Mouse (Mus musculus): ENCODE data around the gene Aloxe3. TPM values are rescaled to one million over a fixed set of nuclear protein-coding genes. Genes with fewer than 3 reads are reported as not detected.
A peak's percentile ranks its signal among the peaks of the same experiment; 100 is the strongest.

The Aloxe3 gene
- total and polyA plus RNA-seq, 3 experiments = 0.13 TPM; not detected in 2

DNA sequence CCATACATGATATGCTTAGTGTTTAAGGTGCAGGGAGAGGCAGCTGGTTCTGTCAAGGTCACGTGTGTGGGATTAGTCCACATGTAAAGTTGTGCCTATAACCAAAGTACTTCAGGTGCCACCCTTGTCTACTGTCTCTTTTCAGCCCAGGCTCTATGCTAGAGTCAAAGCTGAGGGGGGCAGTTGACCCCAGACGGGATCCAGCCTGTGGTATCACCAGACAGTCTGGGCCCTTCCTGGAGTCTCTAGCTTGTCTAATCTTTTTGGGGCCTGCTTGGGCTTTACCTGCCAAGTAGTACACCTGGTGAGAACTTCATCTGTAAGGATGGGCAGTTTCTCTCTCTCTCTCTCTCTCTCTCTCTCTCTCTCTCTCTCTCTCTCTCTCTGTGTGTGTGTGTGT, 38.1 kb upstream of the Aloxe3 start:
- Histone ChIP-seq H3K4me1 (ENCODE audit: control insufficient read depth in 1 of 2, insufficient read depth in 2 of 2, low read length in 2 of 2) (peaks cover 3 to 16% of the 10 kb centered on the region in 2 experiments; a peak in 3 of 4 replicates), H3K79me2 (ENCODE audit: control insufficient read depth, insufficient read depth, low read length, poor library complexity) (peaks cover 17% of the 10 kb centered on the region), H3K4me3 (ENCODE audit: control insufficient read depth in 1 of 2, insufficient read depth in 1 of 2, low read depth in 2 of 2, low read length in 2 of 2) (no peak overlapping the region), H3K9ac (ENCODE audit: control insufficient read depth, low read depth, low read length, poor library complexity, severe bottlenecking) (no peak overlapping the region), H3K36me3 (ENCODE audit: control insufficient read depth in 1 of 2, insufficient read depth in 2 of 2, low read length in 2 of 2) (peaks cover 5 to 6% of the 10 kb centered on the region in 2 experiments; a peak in 3 of 4 replicates), H3K27ac (ENCODE audit: control insufficient read depth, low read depth, low read length) (no peak overlapping the region), H3K9me3 (replicated peaks; ENCODE audit: insufficient read depth, low read length) (no peaks in the 10 kb centered on the region), H3K27me3 (ENCODE audit: control insufficient read depth in 1 of 2, insufficient read depth in 2 of 2, low read length in 2 of 2) (no peaks in the 10 kb centered on the region; a peak in 2 of 4 replicates)
- TF ChIP-seq CTCF (IDR thresholded peaks at IDR 0.05 in 2 of 3, conservative IDR thresholded peaks at IDR 0.05 in 1 of 3; ENCODE audit: control insufficient read depth in 1 of 3, insufficient read depth in 1 of 3, low read depth in 2 of 3, low read length in 3 of 3, poor library complexity in 1 of 3, severe bottlenecking in 1 of 3) (no peak), EP300 (IDR thresholded peaks at IDR 0.05; ENCODE audit: low read depth in 1 of 2, low read length in 2 of 2) (no peak), KAT2A (conservative IDR thresholded peaks at IDR 0.05; ENCODE audit: low read depth, low read length) (no peak), ELF1 (IDR thresholded peaks at IDR 0.05; ENCODE audit: low read depth, low read length) (no peak), TCF12 (IDR thresholded peaks at IDR 0.05; ENCODE audit: low read depth, low read length) (no peak), GATA1 (IDR thresholded peaks at IDR 0.05; ENCODE audit: low read depth, low read length) (no peak), USF1 (IDR thresholded peaks at IDR 0.05; ENCODE audit: low read depth, low read length) (peak; percentile 25; the same call in 1 of the 2 replicates)
- DNase-seq (ENCODE audit: low read depth, low spot score) = no peak

DNA sequence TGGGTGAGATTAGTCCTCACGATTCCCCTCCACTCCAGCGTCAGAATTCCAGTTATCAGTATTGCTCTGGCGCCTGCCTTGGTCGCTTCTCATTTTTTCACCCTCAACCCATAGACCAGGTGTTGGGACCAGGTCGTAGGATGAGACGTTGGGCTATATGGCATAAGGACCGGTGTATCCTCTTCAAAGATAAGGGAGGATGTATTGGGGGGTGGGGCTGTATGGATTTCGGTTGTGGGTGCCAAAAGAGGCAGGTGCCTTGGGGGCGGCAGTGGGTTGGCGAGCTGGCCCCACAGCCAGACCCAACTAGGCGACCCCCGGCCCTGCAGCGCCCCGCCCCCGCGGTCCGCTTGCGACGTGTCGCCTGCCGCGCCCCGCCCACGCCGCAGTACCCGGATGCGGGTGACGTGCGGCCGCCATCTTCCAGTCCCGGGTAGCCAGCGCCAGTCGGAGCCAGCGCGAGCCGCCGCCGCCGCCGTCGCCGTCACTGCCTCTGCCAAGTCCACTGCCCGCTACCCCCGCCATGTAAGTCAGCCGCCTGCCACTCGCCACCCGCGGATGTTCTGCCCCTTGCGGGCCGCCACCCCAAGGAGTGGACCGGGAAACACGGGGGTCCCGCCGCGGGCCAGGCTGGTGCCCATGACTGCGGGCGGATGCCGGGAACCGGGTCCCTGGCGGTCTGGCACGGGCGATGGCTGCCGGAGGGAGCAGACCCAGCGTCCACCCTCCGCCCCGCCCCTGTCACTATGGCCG, 37.4 kb upstream of the Aloxe3 start, which contains the start of gene Vamp2:
Gene Vamp2, plus strand, starts transcription at position 388 of the 753 bp plus-strand sequence.
- peaks cover 3 to 16% of the 10 kb centered on the region in 2 experiments; a peak in 3 of 4 replicates for H3K4me1 ChIP-seq (ENCODE audit: control insufficient read depth in 1 of 2, insufficient read depth in 2 of 2, low read length in 2 of 2)
- no peaks in the 10 kb centered on the region for H3K9me3 ChIP-seq (replicated peaks; ENCODE audit: insufficient read depth, low read length)
- peak; percentile 91 for DNase-seq (ENCODE audit: low read depth, low spot score)
- TF ChIP-seq ZMIZ1 (IDR thresholded peaks at IDR 0.05; ENCODE audit: low read depth, low read length) (0 out of 2 replicates have a peak, but pooled peaks have one; percentile 31), MAX (IDR thresholded peaks at IDR 0.05; ENCODE audit: low read length) (no peak; the same call in 1 of the 2 replicates), ZC3H11A (IDR thresholded peaks at IDR 0.05; ENCODE audit: low read depth, low read length) (0 out of 2 replicates have a peak, but pooled peaks have one; percentile 5), GATA1 (IDR thresholded peaks at IDR 0.05; ENCODE audit: low read depth, low read length) (peak; percentile 13; the same call in 1 of the 2 replicates), SIN3A (IDR thresholded peaks at IDR 0.05; ENCODE audit: low read length) (peak; percentile 65), EP300 (IDR thresholded peaks at IDR 0.05; ENCODE audit: low read depth in 1 of 2, low read length in 2 of 2) (peak in 1 of 2 experiments; percentile 3; a peak in 1 of 4 replicates), POLR2AphosphoS2 (IDR thresholded peaks at IDR 0.05; ENCODE audit: low read length) (peak; percentile 63; the same call in 1 of the 2 replicates), MEF2A (IDR thresholded peaks at IDR 0.05; ENCODE audit: extremely low read depth, insufficient replicate concordance, low read depth, low read length, poor library complexity, severe bottlenecking) (no peak), NELFE (IDR thresholded peaks at IDR 0.05; ENCODE audit: low read depth, low read length) (peak; percentile 79), UBTF (IDR thresholded peaks at IDR 0.05; ENCODE audit: borderline replicate concordance, insufficient read depth, low read depth, low read length) (0 out of 2 replicates have a peak, but pooled peaks have one; percentile 34), TCF12 (IDR thresholded peaks at IDR 0.05; ENCODE audit: low read depth, low read length) (peak; percentile 40), POLR2A (IDR thresholded peaks at IDR 0.05; ENCODE audit: control insufficient read depth in 1 of 2, insufficient read depth in 1 of 2, low read depth in 1 of 2, low read length in 2 of 2, poor library complexity in 1 of 2) (peak; percentile 67 to 87; a peak in 3 of 4 replicates), HCFC1 (IDR thresholded peaks at IDR 0.05; ENCODE audit: low read depth, low read length) (peak; percentile 66; the same call in 1 of the 2 replicates), CHD1 (IDR thresholded peaks at IDR 0.05; ENCODE audit: low read depth, low read length) (no peak)
- peak within 1 kb of the TSS; percentile 94 for H3K9ac ChIP-seq (ENCODE audit: control insufficient read depth, low read depth, low read length, poor library complexity, severe bottlenecking)
- peak within 1 kb of the TSS; percentile 77 to 100 for H3K4me3 ChIP-seq (ENCODE audit: control insufficient read depth in 1 of 2, insufficient read depth in 1 of 2, low read depth in 2 of 2, low read length in 2 of 2)
- peaks cover 17% of the 10 kb centered on the region for H3K79me2 ChIP-seq (ENCODE audit: control insufficient read depth, insufficient read depth, low read length, poor library complexity)
- peaks cover 5 to 6% of the 10 kb centered on the region in 2 experiments; a peak in 3 of 4 replicates for H3K36me3 ChIP-seq (ENCODE audit: control insufficient read depth in 1 of 2, insufficient read depth in 2 of 2, low read length in 2 of 2)
- peak within 1 kb of the TSS; percentile 56 for H3K27ac ChIP-seq (ENCODE audit: control insufficient read depth, low read depth, low read length)
- H3K27me3 ChIP-seq (ENCODE audit: control insufficient read depth in 1 of 2, insufficient read depth in 2 of 2, low read length in 2 of 2) = no peaks in the 10 kb centered on the region; a peak in 1 of 4 replicates
